Mouse (Mus musculus) WW6 (cell line): ENCODE results near the gene Ank2.

Experiments used
- DNase-seq: peaks from one replicate; pipeline ENCODE4 v3.0.0-alpha.2; 2013; ENCODE audit warnings: low read depth, low spot score

The Ank2 gene

GRCm38 (mm10) chr3:127242234-127242810 lies 256.8 kb downstream of the Ank2 start:
- DNase-seq = no peak

GRCm38 (mm10) chr3:127235271-127235670 lies 263.9 kb downstream of the Ank2 start:
- no peak for DNase-seq

GRCm38 (mm10) chr3:127225799-127226730 lies 273.1 kb downstream of the Ank2 start:
- DNase-seq = no peak

- no peak for DNase-seq
These were observed 273.9 kb downstream of the Ank2 start for GRCm38 (mm10) chr3:127225167-127225798.

- no peak for DNase-seq
These were observed 274.6 kb downstream of the Ank2 start for GRCm38 (mm10) chr3:127224315-127225166.

- DNase-seq = no peak
These were observed 277.1 kb downstream of the Ank2 start for GRCm38 (mm10) chr3:127222086-127222485.

GRCm38 (mm10) chr3:127220859-127221258 lies 278.3 kb downstream of the Ank2 start:
- no peak for DNase-seq

- no peak for DNase-seq
These were observed 285.6 kb downstream of the Ank2 start for GRCm38 (mm10) chr3:127213534-127213933.

GRCm38 (mm10) chr3:127211119-127211518 lies 288.0 kb downstream of the Ank2 start:
- no peak for DNase-seq

- no peak for DNase-seq
These were observed 288.6 kb downstream of the Ank2 start for GRCm38 (mm10) chr3:127210552-127210951.

- no peak for DNase-seq
These were observed 290.3 kb downstream of the Ank2 start for GRCm38 (mm10) chr3:127208871-127209270.

- DNase-seq = no peak
These were observed 293.2 kb downstream of the Ank2 start for GRCm38 (mm10) chr3:127205883-127206434.

GRCm38 (mm10) chr3:127202484-127203115 lies 296.6 kb downstream of the Ank2 start:
- no peak for DNase-seq

- DNase-seq = no peak
These were observed 298.4 kb downstream of the Ank2 start for GRCm38 (mm10) chr3:127200789-127201188.

GRCm38 (mm10) chr3:127199112-127199665 lies 300.0 kb downstream of the Ank2 start:
- DNase-seq = no peak

- no peak for DNase-seq
These were observed 300.5 kb downstream of the Ank2 start for GRCm38 (mm10) chr3:127198656-127199055.

- DNase-seq = no peak
These were observed 310.4 kb downstream of the Ank2 start for GRCm38 (mm10) chr3:127188789-127189128.

- DNase-seq = no peak
These were observed 310.9 kb downstream of the Ank2 start for GRCm38 (mm10) chr3:127188086-127188788.

- DNase-seq = no peak
These were observed 312.1 kb downstream of the Ank2 start for GRCm38 (mm10) chr3:127187081-127187480.

- DNase-seq = no peak
These were observed 312.9 kb downstream of the Ank2 start for GRCm38 (mm10) chr3:127186239-127186638.
